Mouse (Mus musculus) myocyte (in vitro differentiated cells): ENCODE results near the gene Trhr2. TPM values are rescaled to one million over a fixed set of nuclear protein-coding genes. Genes with fewer than 3 reads are reported as not detected.

Experiments
- H3K27me3 ChIP-seq: one replicate; pipeline ENCODE4 v1.6.1; 2011; ENCODE audit not compliant: control insufficient read depth, insufficient read depth, insufficient read length
- H3K36me3 ChIP-seq: one replicate; pipeline ENCODE4 v1.6.1; 2011; ENCODE audit not compliant: control insufficient read depth, insufficient read depth
- H3K4me2 ChIP-seq: one replicate; pipeline ENCODE4 v1.6.1; 2011; ENCODE audit warnings: low read depth, control low read depth
- H3K4me3 ChIP-seq: one replicate; pipeline ENCODE4 v1.5.1; 2011; ENCODE audit warnings: mild to moderate bottlenecking, control low read depth, moderate library complexity
- H3K79me2 ChIP-seq: one replicate; pipeline ENCODE4 v1.6.1; 2011; ENCODE audit not compliant: control insufficient read depth, insufficient read depth
- H3ac ChIP-seq: one replicate; pipeline ENCODE4 v1.6.1; 2011; ENCODE audit not compliant: control insufficient read depth, insufficient read length
- CEBPB ChIP-seq: IDR thresholded peaks from 2 replicates; pipeline ENCODE4 v1.6.1; 2011; ENCODE audit warnings: mild to moderate bottlenecking, moderate library complexity; ENCODE audit not compliant: poor library complexity, insufficient read depth, severe bottlenecking
- E2F4 ChIP-seq: IDR thresholded peaks from one replicate; pipeline ENCODE4 v1.6.1; 2011; ENCODE audit warnings: mild to moderate bottlenecking, control low read depth, moderate library complexity; ENCODE audit not compliant: insufficient read depth
- MAX ChIP-seq: IDR thresholded peaks from one replicate; pipeline ENCODE4 v1.6.1; 2011; ENCODE audit warnings: low read depth, mild to moderate bottlenecking, control low read depth
- MYOD1 ChIP-seq, 3 experiments: IDR thresholded peaks; one replicate each; pipeline ENCODE4 v1.6.1; 2011; ENCODE audit warnings: control low read depth in 2 of 3, low read depth in 2 of 3, mild to moderate bottlenecking in 2 of 3, moderate library complexity in 1 of 3; ENCODE audit not compliant: insufficient read length in 2 of 3, control insufficient read depth in 1 of 3
- MYOG ChIP-seq, 3 experiments: IDR thresholded peaks; one replicate each; pipeline ENCODE4 v1.6.1; 2011; ENCODE audit warnings: control low read depth in 2 of 3, low read depth in 2 of 3, mild to moderate bottlenecking in 2 of 3; ENCODE audit not compliant: insufficient read length in 2 of 3, control insufficient read depth in 1 of 3, insufficient read depth in 1 of 3
- POLR2A ChIP-seq: IDR thresholded peaks from one replicate; pipeline ENCODE4 v1.6.1; 2011; ENCODE audit warnings: low read depth, mild to moderate bottlenecking, control low read depth, moderate library complexity; ENCODE audit not compliant: insufficient read length
- POLR2AphosphoS2 ChIP-seq: IDR thresholded peaks from one replicate; pipeline ENCODE4 v1.6.1; 2011; ENCODE audit warnings: low read depth, control low read depth; ENCODE audit not compliant: insufficient read length
- REST ChIP-seq: IDR thresholded peaks from one replicate; pipeline ENCODE4 v1.6.1; 2011; ENCODE audit warnings: mild to moderate bottlenecking, control low read depth, moderate library complexity; ENCODE audit not compliant: insufficient read depth, insufficient read length
- SRF ChIP-seq: IDR thresholded peaks from one replicate; pipeline ENCODE4 v1.6.1; 2011; ENCODE audit warnings: low read depth; ENCODE audit not compliant: control insufficient read depth, insufficient read length
- TCF12 ChIP-seq: IDR thresholded peaks from one replicate; pipeline ENCODE4 v1.6.1; 2011; ENCODE audit warnings: mild to moderate bottlenecking, control low read depth; ENCODE audit not compliant: poor library complexity, insufficient read depth, severe bottlenecking
- TCF3 ChIP-seq: IDR thresholded peaks from one replicate; pipeline ENCODE4 v1.6.1; 2011; ENCODE audit warnings: low read depth, control low read depth; ENCODE audit not compliant: insufficient read length
- USF1 ChIP-seq: IDR thresholded peaks from one replicate; pipeline ENCODE4 v1.6.1; 2011; ENCODE audit warnings: low read depth, mild to moderate bottlenecking, control low read depth, moderate library complexity
- polyA plus RNA-seq: library from polyadenylated mRNA; unstranded; fragments of >200 nt; fragmentation: generic; extraction: Trizol; gene quantifications from one replicate; pipeline ENCODE4 v1.2.1, GENCODE M21; 2012; ENCODE audit warnings: missing spikeins

The Trhr2 gene
- polyA plus RNA-seq, 1 experiment = not detected

DNA sequence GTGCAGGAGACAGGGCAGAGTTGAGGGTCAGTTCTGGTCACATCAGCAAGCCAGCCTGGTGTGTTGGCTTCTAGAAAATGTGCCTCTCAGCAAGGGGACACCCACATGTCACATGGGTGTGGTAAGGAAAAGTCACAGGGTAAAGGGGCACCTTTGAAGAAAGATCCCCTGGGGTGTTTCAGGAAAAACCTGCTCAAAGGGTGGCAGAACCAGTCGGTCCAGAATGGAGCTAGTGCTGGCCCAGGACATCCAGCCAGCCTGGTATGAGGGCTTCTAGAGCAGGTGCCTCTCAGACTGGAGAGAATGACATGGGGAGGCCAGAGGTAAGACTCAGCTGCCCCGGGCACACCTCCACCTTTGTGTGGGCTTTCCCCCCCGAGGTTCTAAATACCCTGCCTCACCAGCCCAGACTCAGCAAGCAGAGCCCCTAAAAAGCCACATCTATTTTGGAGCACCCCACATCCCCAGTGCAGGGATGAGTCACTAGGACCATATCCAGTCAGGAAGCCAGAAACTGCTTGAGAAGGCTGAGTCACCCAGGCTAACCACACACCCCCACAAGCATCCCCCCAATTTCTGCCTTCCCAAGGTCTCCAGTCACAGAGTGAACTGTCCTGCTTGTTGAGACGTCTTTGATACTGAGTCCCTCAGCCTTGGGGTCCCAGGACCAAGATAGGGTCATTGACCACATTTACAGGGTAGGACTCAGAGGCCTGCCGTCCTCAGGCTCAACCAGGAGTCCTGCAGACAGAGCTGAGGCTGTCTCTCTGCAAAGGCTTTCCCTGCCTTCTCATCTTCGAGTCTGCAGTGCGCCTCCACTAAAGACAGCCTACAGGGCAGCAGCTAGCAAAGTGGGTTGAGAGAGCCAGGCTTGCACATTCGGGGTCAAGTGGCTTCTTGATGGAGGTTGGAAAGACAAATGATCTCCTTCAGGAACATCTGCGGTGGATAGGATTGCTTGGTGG is 4.6 kb downstream of the Trhr2 start:
- Histone ChIP-seq H3K4me2 (peak overlapping the region; percentile 70), H3ac (no peak overlapping the region), H3K27me3 (no peaks in the 10 kb centered on the region), H3K4me3 (no peak overlapping the region), H3K36me3 (no peaks in the 10 kb centered on the region), H3K79me2 (no peaks in the 10 kb centered on the region)
- TF ChIP-seq POLR2AphosphoS2 (no peak), MYOD1 (IDR thresholded peaks at IDR 0.05; ENCODE audit: control insufficient read depth in 1 of 3, insufficient read length in 2 of 3, low read depth in 2 of 3) (peak in 1 of 3 experiments; percentile 15)

DNA sequence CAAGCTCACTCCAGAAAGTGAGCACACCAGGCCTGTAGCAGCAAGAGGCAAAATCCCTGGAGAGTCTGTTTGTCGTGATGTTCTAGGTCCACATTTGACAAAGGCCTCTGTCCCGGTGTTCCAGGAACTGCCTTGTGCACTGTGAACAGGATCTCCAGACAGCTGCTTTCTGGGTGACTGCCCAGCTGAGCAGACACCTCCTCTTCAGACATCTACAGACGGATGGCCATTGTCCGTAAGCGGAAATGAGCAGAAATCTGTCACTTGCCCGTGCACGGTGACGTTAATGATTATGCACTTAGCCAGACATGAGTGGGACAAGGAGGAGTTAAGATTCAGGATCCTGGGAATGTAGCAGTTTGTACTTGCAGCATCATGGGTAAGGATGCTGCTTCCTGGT is 6.4 kb downstream of the Trhr2 start:
- no peak overlapping the region for H3K4me3 ChIP-seq
- H3K79me2 ChIP-seq = no peaks in the 10 kb centered on the region
- H3K36me3 ChIP-seq = no peaks in the 10 kb centered on the region
- no peak overlapping the region for H3ac ChIP-seq
- H3K4me2 ChIP-seq = no peak overlapping the region
- no peak for TF ChIP-seq MYOD1 (IDR thresholded peaks at IDR 0.05; ENCODE audit: control insufficient read depth in 1 of 3, insufficient read length in 2 of 3, low read depth in 2 of 3)
- TF ChIP-seq SRF = no peak
- TF ChIP-seq E2F4 = no peak
- TF ChIP-seq POLR2AphosphoS2 = no peak
- TF ChIP-seq CEBPB = no peak
- no peak for TF ChIP-seq USF1
- TF ChIP-seq REST = no peak
- no peak for TF ChIP-seq MAX
- TF ChIP-seq TCF3 = no peak
- TF ChIP-seq TCF12 = no peak
- TF ChIP-seq MYOG (IDR thresholded peaks at IDR 0.05; ENCODE audit: control insufficient read depth in 1 of 3, insufficient read depth in 1 of 3, insufficient read length in 2 of 3, low read depth in 2 of 3) = no peak
- no peak for TF ChIP-seq POLR2A
- H3K27me3 ChIP-seq = no peaks in the 10 kb centered on the region

DNA sequence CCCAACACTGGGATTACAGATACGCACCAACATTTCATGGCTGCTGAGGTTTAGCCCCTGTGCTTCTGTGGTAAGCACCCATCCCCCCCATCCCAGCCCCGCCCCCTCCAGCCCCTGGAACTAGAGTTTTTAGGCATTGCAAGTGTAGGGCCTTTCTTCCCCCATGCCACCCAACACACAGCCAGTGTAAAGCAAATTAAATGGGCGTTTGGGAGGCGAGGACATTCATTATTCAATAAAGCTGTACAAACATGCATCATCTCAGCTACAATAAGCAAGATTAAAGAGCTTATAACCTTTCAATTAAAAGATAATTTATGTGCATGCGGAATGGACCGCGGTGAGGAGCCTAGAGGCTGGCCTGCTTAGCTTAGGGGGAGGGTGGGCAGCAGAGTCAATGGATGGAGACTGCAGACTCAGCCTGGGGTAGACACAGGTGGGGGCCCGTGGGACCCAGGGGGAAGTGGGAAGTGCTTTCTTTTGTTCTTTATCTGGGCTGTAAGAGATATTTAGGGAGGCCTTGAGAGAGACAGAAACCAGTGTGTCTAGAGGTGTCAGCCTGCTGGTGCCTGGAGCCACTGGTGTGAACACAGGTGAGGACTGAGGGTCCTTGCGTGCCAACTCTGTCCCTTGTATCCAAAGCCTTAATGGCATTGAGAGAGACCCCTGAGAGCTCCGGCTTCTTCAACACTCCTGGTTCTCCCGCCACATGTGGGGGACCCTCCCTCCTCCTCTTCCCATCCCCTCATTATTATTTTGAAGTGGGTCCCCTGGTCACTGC is 10.0 kb downstream of the Trhr2 start:
- TF ChIP-seq MYOD1 (IDR thresholded peaks at IDR 0.05; ENCODE audit: control insufficient read depth in 1 of 3, insufficient read length in 2 of 3, low read depth in 2 of 3) (no peak), CEBPB (no peak), MAX (no peak), MYOG (IDR thresholded peaks at IDR 0.05; ENCODE audit: control insufficient read depth in 1 of 3, insufficient read depth in 1 of 3, insufficient read length in 2 of 3, low read depth in 2 of 3) (no peak), USF1 (no peak), TCF3 (no peak), POLR2A (no peak), REST (no peak), E2F4 (no peak), POLR2AphosphoS2 (no peak), SRF (no peak), TCF12 (no peak)
- no peak overlapping the region for H3K4me3 ChIP-seq
- H3K27me3 ChIP-seq = no peaks in the 10 kb centered on the region
- no peak overlapping the region for H3ac ChIP-seq
- no peaks in the 10 kb centered on the region for H3K79me2 ChIP-seq
- no peak overlapping the region for H3K4me2 ChIP-seq
- H3K36me3 ChIP-seq = no peaks in the 10 kb centered on the region

DNA sequence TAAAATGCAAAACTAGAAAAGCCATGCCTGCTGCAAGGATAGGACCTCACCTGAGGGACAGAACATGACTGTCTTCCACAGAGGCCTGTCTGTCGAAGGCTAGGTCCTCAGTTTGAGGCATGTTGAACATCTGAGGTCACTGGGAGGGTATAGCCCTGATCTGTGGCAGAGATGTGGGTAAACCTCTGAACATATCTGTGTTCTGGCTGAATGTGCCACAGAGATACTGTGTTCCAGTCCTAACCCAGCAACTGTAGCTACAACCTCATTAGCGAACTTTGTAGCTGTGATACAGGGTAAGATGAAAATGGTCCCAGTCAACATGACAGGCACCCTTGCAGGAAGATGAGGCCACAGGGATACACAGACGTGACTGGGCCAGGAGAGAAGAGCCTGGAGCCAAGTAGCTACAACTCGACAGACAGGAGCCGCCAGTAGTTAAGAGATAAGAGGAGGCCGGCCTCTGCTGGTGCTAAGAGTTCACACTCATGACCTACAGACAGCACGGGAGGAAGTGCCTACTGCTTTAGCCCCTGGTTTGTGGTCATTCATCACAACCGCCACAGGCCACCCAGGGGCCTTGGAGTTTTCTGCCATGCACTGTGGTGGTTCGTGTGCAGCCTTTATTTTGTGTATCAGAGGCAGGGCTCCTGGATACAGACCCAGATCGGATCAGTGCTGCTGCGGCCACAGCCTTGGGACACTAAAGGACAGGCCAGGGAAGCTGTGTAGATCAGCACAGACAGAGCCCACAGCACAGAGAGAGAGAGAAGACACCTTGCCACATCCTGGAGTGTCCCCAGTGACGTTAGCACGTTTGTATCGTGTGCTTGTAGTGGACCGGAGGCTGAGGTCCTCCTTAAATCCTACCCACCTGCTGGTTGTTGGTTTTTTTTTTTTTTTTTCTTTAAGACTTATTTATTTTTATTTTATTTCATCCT is 10.9 kb downstream of the Trhr2 start:
- H3K27me3 ChIP-seq = no peaks in the 10 kb centered on the region
- H3K4me2 ChIP-seq = no peak overlapping the region
- H3K4me3 ChIP-seq = no peak overlapping the region
- no peaks in the 10 kb centered on the region for H3K36me3 ChIP-seq
- H3ac ChIP-seq = no peak overlapping the region
- H3K79me2 ChIP-seq = no peaks in the 10 kb centered on the region
- TF ChIP-seq USF1 = no peak
- TF ChIP-seq TCF3 = no peak
- no peak for TF ChIP-seq MYOD1 (IDR thresholded peaks at IDR 0.05; ENCODE audit: control insufficient read depth in 1 of 3, insufficient read length in 2 of 3, low read depth in 2 of 3)
- no peak for TF ChIP-seq MYOG (IDR thresholded peaks at IDR 0.05; ENCODE audit: control insufficient read depth in 1 of 3, insufficient read depth in 1 of 3, insufficient read length in 2 of 3, low read depth in 2 of 3)
- no peak for TF ChIP-seq POLR2AphosphoS2
